Mouse (Mus musculus): Measurements from ENCODE around the gene Ctnnbip1. TPM values are rescaled to one million over a fixed set of nuclear protein-coding genes. Genes with fewer than 3 reads are reported as not detected.

Ctnnbip1 gene
- polyA plus RNA-seq, 1 experiment from 2014 or later: 84.6 TPM

DNA sequence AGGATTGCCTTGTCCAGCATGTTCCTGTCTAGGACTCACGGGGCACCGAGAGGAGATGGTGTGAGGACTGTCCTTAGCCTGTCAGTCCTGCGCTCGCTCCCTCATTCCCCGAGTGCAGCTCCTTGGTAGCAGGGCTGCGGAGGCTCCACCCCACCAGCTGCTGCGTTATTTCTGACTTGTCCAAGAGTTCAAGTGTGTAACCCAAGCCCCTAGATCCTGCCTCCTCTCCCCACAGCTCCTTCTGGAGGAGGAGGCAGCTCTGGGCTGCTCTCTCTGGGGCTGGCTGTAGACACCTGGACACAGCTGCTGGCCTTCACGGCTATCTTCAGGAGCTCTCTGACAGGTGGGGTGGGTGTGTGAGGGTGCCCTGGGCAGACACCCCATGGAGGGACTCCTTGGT, 26.9 kb downstream of the Ctnnbip1 start:
- no peak overlapping the region for H3K27ac ChIP-seq (replicated peaks; ENCODE audit: low read depth, low read length)
- 83% methylated on average over 8 of the region's 8 CpGs for WGBS
- ATAC-seq (ENCODE audit: insufficient number of reproducible peaks, low FRiP score, low TSS enrichment, low read depth) (no peak), DNase-seq (ENCODE audit: low spot score) (no peak)
- H3K9me3 ChIP-seq (ENCODE audit: control insufficient read depth, low read length): no peaks in the 10 kb centered on the region
- H3K36me3 ChIP-seq (ENCODE audit: control insufficient read depth, insufficient read depth, low read length): peaks cover 2% of the 10 kb centered on the region; the same call in 1 of the 2 replicates
- H3K27me3 ChIP-seq (ENCODE audit: control insufficient read depth, insufficient read depth, low read length): no peaks in the 10 kb centered on the region
- H3K4me2 ChIP-seq (ENCODE audit: low read depth, severe bottlenecking): no peak overlapping the region
- no peak overlapping the region for H3K4me3 ChIP-seq (ENCODE audit: low read depth, low read length)
- H3K9ac ChIP-seq (ENCODE audit: low read length): no peak overlapping the region
- 0 out of 2 replicates have a peak, but pooled peaks cover 3% of the 10 kb centered on the region for H3K4me1 ChIP-seq (ENCODE audit: control insufficient read depth, insufficient read depth, low read length)

DNA sequence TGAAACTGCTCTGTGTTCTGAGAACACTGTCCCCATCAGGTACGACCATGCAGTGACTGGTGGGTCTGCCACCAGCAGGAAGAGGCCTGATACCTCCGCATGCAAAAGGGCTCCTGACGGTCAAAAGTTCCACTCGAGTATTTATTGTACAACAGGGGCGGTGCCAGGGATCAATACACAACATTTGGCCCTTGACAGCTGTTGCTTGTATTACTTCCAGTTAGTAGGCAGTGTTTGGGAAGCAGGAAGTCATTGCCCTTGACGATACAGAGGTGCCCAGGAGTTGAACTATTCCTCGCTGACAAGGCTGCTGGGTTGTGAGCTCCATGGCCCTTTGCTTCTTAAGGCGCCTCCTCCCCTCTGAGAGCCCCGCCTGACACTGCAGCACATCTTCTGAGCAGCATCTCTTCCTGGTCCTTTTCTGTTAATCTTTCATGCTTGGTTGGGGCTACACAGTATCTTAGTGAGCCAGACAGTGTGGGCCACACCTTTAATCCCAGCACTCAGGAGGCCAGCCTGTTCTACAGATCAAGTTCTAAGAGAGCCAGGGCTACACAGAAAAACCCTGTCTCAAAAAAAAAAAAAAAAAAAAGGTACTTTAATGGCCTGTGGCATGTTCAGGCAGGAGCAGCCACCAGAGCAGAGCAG, 28.9 kb downstream of the Ctnnbip1 start:
- no peaks in the 10 kb centered on the region for H3K9me3 ChIP-seq (ENCODE audit: control insufficient read depth, low read length)
- no peak for ATAC-seq (ENCODE audit: insufficient number of reproducible peaks, low FRiP score, low TSS enrichment, low read depth)
- peaks cover 5% of the 10 kb centered on the region; the same call in 1 of the 2 replicates for H3K36me3 ChIP-seq (ENCODE audit: control insufficient read depth, insufficient read depth, low read length)
- WGBS: 82% methylated on average over 9 of the region's 9 CpGs
- no peak overlapping the region for H3K27ac ChIP-seq (replicated peaks; ENCODE audit: low read depth, low read length)
- no peaks in the 10 kb centered on the region for H3K27me3 ChIP-seq (ENCODE audit: control insufficient read depth, insufficient read depth, low read length)
- H3K9ac ChIP-seq (ENCODE audit: low read length): no peak overlapping the region
- H3K4me1 ChIP-seq (ENCODE audit: control insufficient read depth, insufficient read depth, low read length): 0 out of 2 replicates have a peak, but pooled peaks cover under 1% of the 10 kb centered on the region
- H3K4me3 ChIP-seq (ENCODE audit: low read depth, low read length): no peak overlapping the region
- H3K4me2 ChIP-seq (ENCODE audit: low read depth, severe bottlenecking): no peak overlapping the region
- no peak for DNase-seq (ENCODE audit: low spot score)

DNA sequence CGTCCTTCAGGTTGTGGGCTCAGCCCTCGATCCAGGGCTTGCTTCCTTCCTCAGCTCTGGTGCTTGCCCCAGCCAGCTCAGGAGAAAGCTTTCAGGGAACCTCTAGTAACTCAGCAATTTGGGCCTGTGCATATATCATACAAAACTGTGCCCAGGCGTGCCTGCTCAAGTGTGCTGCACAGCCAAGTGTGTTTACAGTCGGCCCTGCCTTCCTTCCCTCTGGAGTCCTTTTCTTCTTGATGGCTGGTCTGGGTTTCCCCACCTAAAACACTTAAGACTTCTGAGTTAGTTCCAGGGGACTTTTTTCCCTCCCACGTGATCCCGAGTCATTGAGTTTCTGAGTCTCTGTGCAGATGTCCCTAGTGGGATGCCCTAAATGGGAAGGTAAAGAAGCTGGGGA, 29.5 kb downstream of the Ctnnbip1 start:
- H3K4me1 ChIP-seq (ENCODE audit: control insufficient read depth, insufficient read depth, low read length): no peaks in the 10 kb centered on the region
- H3K4me2 ChIP-seq (ENCODE audit: low read depth, severe bottlenecking): no peak overlapping the region
- H3K27ac ChIP-seq (replicated peaks; ENCODE audit: low read depth, low read length): no peak overlapping the region
- no peak overlapping the region for H3K4me3 ChIP-seq (ENCODE audit: low read depth, low read length)
- H3K36me3 ChIP-seq (ENCODE audit: control insufficient read depth, insufficient read depth, low read length): peaks cover 5% of the 10 kb centered on the region; the same call in 1 of the 2 replicates
- no peak for ATAC-seq (ENCODE audit: insufficient number of reproducible peaks, low FRiP score, low TSS enrichment, low read depth)
- DNase-seq (ENCODE audit: low spot score): no peak
- WGBS: 85% methylated on average over 6 of the region's 6 CpGs
- no peaks in the 10 kb centered on the region for H3K27me3 ChIP-seq (ENCODE audit: control insufficient read depth, insufficient read depth, low read length)
- no peaks in the 10 kb centered on the region for H3K9me3 ChIP-seq (ENCODE audit: control insufficient read depth, low read length)
- H3K9ac ChIP-seq (ENCODE audit: low read length): no peak overlapping the region

DNA sequence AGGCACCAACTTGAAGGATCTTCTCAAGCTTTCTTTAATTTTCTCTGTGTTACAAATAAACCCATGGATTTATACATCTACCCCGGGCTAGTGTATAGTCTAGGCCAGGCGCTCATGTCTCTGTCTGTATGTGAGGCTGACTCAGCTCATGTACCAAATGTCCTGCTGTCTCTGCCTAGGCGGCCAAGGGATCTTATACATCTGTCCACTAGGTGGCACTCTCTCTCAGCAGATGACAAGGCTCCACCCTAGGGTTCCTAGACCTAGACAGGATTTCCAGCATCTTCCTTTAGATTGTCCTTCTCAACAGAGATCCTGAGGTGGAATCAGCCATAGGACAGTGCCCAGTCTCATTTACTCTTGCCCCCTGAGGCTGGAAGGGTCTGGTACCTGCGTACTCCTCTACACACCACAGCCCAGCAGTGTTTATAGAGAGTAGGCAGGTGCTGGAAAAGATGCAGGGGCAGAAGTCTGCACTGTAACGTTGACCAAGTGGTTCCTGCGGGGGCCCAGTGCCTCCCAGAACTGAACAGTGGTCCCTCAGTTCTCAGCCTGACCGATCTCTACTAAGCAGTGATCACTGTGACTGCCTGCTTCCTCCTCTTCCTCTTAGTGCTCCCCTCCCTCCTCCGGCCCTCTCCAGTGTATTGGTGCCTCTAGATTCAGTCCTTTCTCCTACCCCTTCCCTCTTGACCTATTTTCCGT, 31.3 kb downstream of the Ctnnbip1 start:
- no peak for ATAC-seq (ENCODE audit: insufficient number of reproducible peaks, low FRiP score, low TSS enrichment, low read depth)
- Histone ChIP-seq H3K4me2 (ENCODE audit: low read depth, severe bottlenecking) (no peak overlapping the region), H3K4me1 (ENCODE audit: control insufficient read depth, insufficient read depth, low read length) (no peaks in the 10 kb centered on the region), H3K36me3 (ENCODE audit: control insufficient read depth, insufficient read depth, low read length) (peaks cover 7% of the 10 kb centered on the region; the same call in 1 of the 2 replicates), H3K9ac (ENCODE audit: low read length) (no peak overlapping the region), H3K9me3 (ENCODE audit: control insufficient read depth, low read length) (no peaks in the 10 kb centered on the region), H3K4me3 (ENCODE audit: low read depth, low read length) (no peak overlapping the region), H3K27me3 (ENCODE audit: control insufficient read depth, insufficient read depth, low read length) (no peaks in the 10 kb centered on the region), H3K27ac (replicated peaks; ENCODE audit: low read depth, low read length) (no peak overlapping the region)
- 67% methylated on average over 9 of the region's 9 CpGs for WGBS
- DNase-seq (ENCODE audit: low spot score): peak; percentile 79

DNA sequence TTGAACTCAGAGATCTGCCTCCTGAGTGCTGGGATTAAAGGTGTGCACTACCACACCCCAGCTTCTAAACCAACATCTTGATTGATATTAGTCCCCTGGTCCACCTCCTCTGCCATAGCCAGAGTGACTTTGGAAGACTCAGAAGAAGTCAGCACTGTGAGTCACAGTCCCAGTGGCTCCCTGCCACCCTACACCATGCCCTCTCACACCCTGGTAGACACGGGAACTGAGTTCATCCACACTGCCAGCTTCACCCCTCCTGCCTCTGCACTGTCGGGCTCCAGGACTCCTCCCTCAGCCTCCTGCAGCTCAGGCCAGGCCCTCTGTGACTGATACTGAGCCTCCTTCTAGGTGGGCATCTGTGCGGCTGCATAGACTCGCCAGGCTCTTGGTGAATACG, 32.8 kb downstream of the Ctnnbip1 start:
- no peak overlapping the region for H3K9ac ChIP-seq (ENCODE audit: low read length)
- 79% methylated on average over 5 of the region's 5 CpGs for WGBS
- no peak for ATAC-seq (ENCODE audit: insufficient number of reproducible peaks, low FRiP score, low TSS enrichment, low read depth)

DNA sequence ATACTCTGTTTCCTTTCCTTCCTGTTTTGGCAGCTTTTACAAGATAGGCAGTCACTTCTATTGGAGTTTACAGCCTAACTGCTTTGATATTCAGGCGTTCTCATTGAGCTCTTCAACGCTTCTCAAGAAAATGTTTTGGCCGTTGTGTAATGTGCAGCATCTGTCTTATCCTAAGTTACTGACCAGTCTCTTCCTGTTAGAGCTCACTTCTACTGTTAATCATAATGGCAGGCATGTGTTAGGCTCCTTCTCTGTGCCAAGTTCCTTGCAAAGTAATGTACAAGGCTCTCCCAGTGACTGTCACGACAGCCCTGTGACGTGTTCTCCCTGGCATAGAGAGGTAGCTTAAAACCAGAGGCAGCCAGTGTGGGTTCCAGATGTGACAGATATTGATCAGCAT, 33.7 kb downstream of the Ctnnbip1 start:
- Histone ChIP-seq H3K9ac (ENCODE audit: low read length) (no peak overlapping the region), H3K27ac (replicated peaks; ENCODE audit: low read depth, low read length) (no peak overlapping the region), H3K4me3 (ENCODE audit: low read depth, low read length) (no peak overlapping the region), H3K4me1 (ENCODE audit: control insufficient read depth, insufficient read depth, low read length) (no peaks in the 10 kb centered on the region), H3K4me2 (ENCODE audit: low read depth, severe bottlenecking) (no peak overlapping the region), H3K36me3 (ENCODE audit: control insufficient read depth, insufficient read depth, low read length) (peaks cover 7% of the 10 kb centered on the region; the same call in 1 of the 2 replicates), H3K27me3 (ENCODE audit: control insufficient read depth, insufficient read depth, low read length) (no peaks in the 10 kb centered on the region), H3K9me3 (ENCODE audit: control insufficient read depth, low read length) (no peaks in the 10 kb centered on the region)
- DNase-seq (ENCODE audit: low spot score) (no peak), ATAC-seq (ENCODE audit: insufficient number of reproducible peaks, low FRiP score, low TSS enrichment, low read depth) (no peak)
- 92% methylated on average over 5 of the region's 5 CpGs for WGBS

More for the DNA sequence above, 32.8 kb downstream of the Ctnnbip1 start:
- no peak for DNase-seq (ENCODE audit: low spot score)
- Histone ChIP-seq H3K27ac (replicated peaks; ENCODE audit: low read depth, low read length) (no peak overlapping the region), H3K4me2 (ENCODE audit: low read depth, severe bottlenecking) (no peak overlapping the region), H3K9me3 (ENCODE audit: control insufficient read depth, low read length) (no peaks in the 10 kb centered on the region), H3K4me1 (ENCODE audit: control insufficient read depth, insufficient read depth, low read length) (no peaks in the 10 kb centered on the region), H3K27me3 (ENCODE audit: control insufficient read depth, insufficient read depth, low read length) (no peaks in the 10 kb centered on the region), H3K4me3 (ENCODE audit: low read depth, low read length) (no peak overlapping the region), H3K36me3 (ENCODE audit: control insufficient read depth, insufficient read depth, low read length) (peaks cover 7% of the 10 kb centered on the region; the same call in 1 of the 2 replicates)

DNA sequence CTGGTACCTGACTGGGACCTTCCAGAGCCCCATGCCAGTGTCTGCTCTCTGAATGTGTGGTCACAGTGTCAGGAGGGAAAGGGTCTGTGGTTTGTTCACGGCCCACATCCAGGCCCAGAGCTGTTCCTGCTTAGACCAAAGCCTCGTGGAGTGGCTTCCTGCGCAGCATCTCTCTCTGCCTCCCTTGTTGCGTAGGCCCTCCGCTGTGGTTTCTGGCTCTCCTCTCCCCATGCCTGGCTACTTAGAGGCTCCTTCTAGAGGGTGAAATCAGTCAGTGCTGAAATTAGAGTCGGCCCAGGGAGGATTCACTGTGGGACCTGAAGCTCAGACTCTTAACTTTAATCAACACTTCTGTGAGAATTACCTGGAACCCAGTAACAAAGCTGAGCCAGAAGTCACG, 35.8 kb downstream of the Ctnnbip1 start:
- ATAC-seq (ENCODE audit: insufficient number of reproducible peaks, low FRiP score, low TSS enrichment, low read depth) (no peak), DNase-seq (ENCODE audit: low spot score) (no peak)
- H3K27me3 ChIP-seq (ENCODE audit: control insufficient read depth, insufficient read depth, low read length): no peaks in the 10 kb centered on the region
- H3K4me3 ChIP-seq (ENCODE audit: low read depth, low read length): no peak overlapping the region
- 70% methylated on average over 7 of the region's 7 CpGs for WGBS
- no peaks in the 10 kb centered on the region for H3K4me1 ChIP-seq (ENCODE audit: control insufficient read depth, insufficient read depth, low read length)
- H3K4me2 ChIP-seq (ENCODE audit: low read depth, severe bottlenecking): no peak overlapping the region
- H3K36me3 ChIP-seq (ENCODE audit: control insufficient read depth, insufficient read depth, low read length): peaks cover 7% of the 10 kb centered on the region; the same call in 1 of the 2 replicates
- H3K27ac ChIP-seq (replicated peaks; ENCODE audit: low read depth, low read length): no peak overlapping the region
- no peaks in the 10 kb centered on the region for H3K9me3 ChIP-seq (ENCODE audit: control insufficient read depth, low read length)
- H3K9ac ChIP-seq (ENCODE audit: low read length): no peak overlapping the region

DNA sequence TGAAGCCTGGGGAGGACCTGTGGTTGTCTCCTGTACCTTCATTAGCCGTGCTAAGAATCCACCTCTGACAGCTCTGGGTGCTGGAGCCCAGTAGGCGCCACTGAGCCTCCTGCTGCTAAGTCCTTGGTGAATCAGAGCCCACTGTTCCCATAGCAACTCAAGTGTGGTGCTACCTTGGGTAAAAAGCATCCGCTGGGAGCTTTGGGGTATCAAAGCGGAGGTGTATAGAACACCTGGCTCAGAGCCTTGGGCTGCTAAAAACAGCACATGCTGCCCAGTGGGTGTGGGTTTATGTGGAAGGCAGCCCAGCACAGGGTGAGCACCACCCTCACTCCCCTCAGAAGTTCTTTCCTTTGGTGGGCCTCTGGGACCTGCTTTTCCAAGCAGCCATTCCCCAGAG, 38.1 kb downstream of the Ctnnbip1 start:
- DNase-seq (ENCODE audit: low spot score) (no peak), ATAC-seq (ENCODE audit: insufficient number of reproducible peaks, low FRiP score, low TSS enrichment, low read depth) (no peak)
- H3K9me3 ChIP-seq (ENCODE audit: control insufficient read depth, low read length): no peaks in the 10 kb centered on the region; the same call in 1 of the 2 replicates
- no peak overlapping the region for H3K4me3 ChIP-seq (ENCODE audit: low read depth, low read length)
- H3K4me1 ChIP-seq (ENCODE audit: control insufficient read depth, insufficient read depth, low read length): no peaks in the 10 kb centered on the region
- H3K36me3 ChIP-seq (ENCODE audit: control insufficient read depth, insufficient read depth, low read length): peaks cover 4% of the 10 kb centered on the region; the same call in 1 of the 2 replicates
- WGBS: 83% methylated on average over 4 of the region's 4 CpGs
- no peak overlapping the region for H3K9ac ChIP-seq (ENCODE audit: low read length)
- no peak overlapping the region for H3K4me2 ChIP-seq (ENCODE audit: low read depth, severe bottlenecking)
- no peak overlapping the region for H3K27ac ChIP-seq (replicated peaks; ENCODE audit: low read depth, low read length)
- no peaks in the 10 kb centered on the region for H3K27me3 ChIP-seq (ENCODE audit: control insufficient read depth, insufficient read depth, low read length)
